Mouse (Mus musculus) G1E (cell line): Measurements from ENCODE around the gene Daam1.

ENCODE experiments used
- CTCF ChIP-seq: IDR thresholded peaks from 2 replicates; pipeline ENCODE4 v1.5.1; 2012; ENCODE audit warnings: low read depth, low read length, inconsistent platforms, mixed read lengths
- GATA1 ChIP-seq: IDR thresholded peaks from 2 replicates; pipeline ENCODE4 v1.6.1; 2012; ENCODE audit warnings: borderline replicate concordance, low read length, inconsistent platforms, mixed read lengths
- TAL1 ChIP-seq: conservative IDR thresholded peaks from 2 replicates; pipeline ENCODE4 v1.6.1; 2012; ENCODE audit warnings: low read depth, low read length, inconsistent platforms, mixed read lengths

- no peak for TF ChIP-seq GATA1
- no peak for TF ChIP-seq CTCF
- no peak for TF ChIP-seq TAL1
Observed at GRCm38 (mm10) chr12:71820094-71820493, 10.8 kb upstream of the Daam1 start.
